Mouse (Mus musculus) liver, embryonic 11.5 days (tissue): ENCODE results near the gene Fzd5. TPM values are rescaled to one million over a fixed set of nuclear protein-coding genes. Genes with fewer than 3 reads are reported as not detected.

Experiments
- ATAC-seq: fragments of 200-750 bp; cut with Nextera tagmentation; replicated peaks from 2 replicates; pipeline ENCODE4 v1.8.0; 2017; ENCODE audit warnings: moderate number of reproducible peaks, mild to moderate bottlenecking, moderate TSS enrichment, moderate library complexity; ENCODE audit not compliant: low FRiP score
- DNase-seq: peaks from one replicate; pipeline ENCODE4 v3.0.0-alpha.2; 2017; ENCODE audit warnings: low spot score
- H3K27ac ChIP-seq: fragments of 300-500 bp; sonication (generic); 2 replicates; pipeline ENCODE4 v1.5.1; 2014; ENCODE audit warnings: mild to moderate bottlenecking, low read depth, low read length, control low read depth
- H3K27me3 ChIP-seq: fragments of 300-500 bp; sonication (generic); replicated peaks from 2 replicates; pipeline ENCODE4 v1.6.1; 2014; ENCODE audit warnings: low read length, mixed read lengths; ENCODE audit not compliant: control insufficient read depth, insufficient read depth
- H3K36me3 ChIP-seq: fragments of 300-500 bp; sonication (generic); 2 replicates; pipeline ENCODE4 v1.6.1; 2014; ENCODE audit warnings: mild to moderate bottlenecking, low read length, moderate library complexity, mixed read lengths; ENCODE audit not compliant: control insufficient read depth, insufficient read depth
- H3K4me1 ChIP-seq: fragments of 300-500 bp; sonication (generic); replicated peaks from 2 replicates; pipeline ENCODE4 v1.6.1; 2014; ENCODE audit warnings: low read length, mixed read lengths; ENCODE audit not compliant: control insufficient read depth, insufficient read depth
- H3K4me2 ChIP-seq: fragments of 300-500 bp; sonication (generic); 2 replicates; pipeline ENCODE4 v1.6.1; 2014; ENCODE audit warnings: mild to moderate bottlenecking, control low read depth, moderate library complexity
- H3K4me3 ChIP-seq: fragments of 300-500 bp; sonication (generic); 2 replicates; pipeline ENCODE4 v1.5.1; 2014; ENCODE audit warnings: low read depth, low read length, control low read depth
- H3K9ac ChIP-seq: fragments of 300-500 bp; sonication (generic); 2 replicates; pipeline ENCODE4 v1.6.1; 2014; ENCODE audit warnings: low read depth, low read length, control low read depth
- H3K9me3 ChIP-seq: fragments of 300-500 bp; sonication (generic); 2 replicates; pipeline ENCODE4 v1.6.1; 2016; ENCODE audit warnings: low read length, inconsistent platforms, mixed read lengths; ENCODE audit not compliant: control insufficient read depth
- WGBS: fragments of 180-500 bp; shearing (Covaris S2); extraction: QIAGEN DNeasy Blood & Tissue Kit; methylation state at CpG from one replicate; pipeline ENCODE4 v1.1.7; 2014; 5-methylcytosine and 5-hydroxymethylcytosine counted together
- polyA plus RNA-seq: library from polyadenylated mRNA; unstranded; fragments of >200 nt; fragmentation: Nextera tagmentation; extraction: Ambion mirVana; gene quantifications from 2 replicates; pipeline ENCODE4 v1.2.1, GENCODE M21; 2014

Gene Fzd5
- polyA plus RNA-seq, 1 experiment from 2014 or later, result 2.2 TPM

GRCm38 (mm10) chr1:64730046-64730445, 7.5 kb downstream of the Fzd5 start:
- no peak for ATAC-seq
- Histone ChIP-seq H3K9ac (no peak overlapping the region), H3K9me3 (no peaks in the 10 kb centered on the region), H3K4me1 (peaks cover 31% of the 10 kb centered on the region), H3K4me2 (no peak overlapping the region), H3K4me3 (no peak overlapping the region), H3K27me3 (peaks cover 4% of the 10 kb centered on the region), H3K36me3 (no peaks in the 10 kb centered on the region; the same call in 1 of the 2 replicates), H3K27ac (no peak overlapping the region)
- 71% methylated on average over 4 of the region's 4 CpGs for WGBS
- no peak for DNase-seq

- Histone ChIP-seq H3K9me3 (no peaks in the 10 kb centered on the region), H3K4me2 (no peak overlapping the region), H3K36me3 (peaks cover 2% of the 10 kb centered on the region; the same call in 1 of the 2 replicates), H3K4me3 (no peak overlapping the region), H3K9ac (no peak overlapping the region), H3K27ac (no peak overlapping the region), H3K4me1 (no peaks in the 10 kb centered on the region), H3K27me3 (no peaks in the 10 kb centered on the region)
- no peak for DNase-seq
- ATAC-seq, result no peak
- 81% methylated on average over 10 of the region's 10 CpGs for WGBS
These were observed 16.4 kb downstream of the Fzd5 start for GRCm38 (mm10) chr1:64721034-64721587.

- H3K27me3 ChIP-seq, result no peaks in the 10 kb centered on the region
- ATAC-seq (peak; percentile 78), DNase-seq (no peak)
- H3K27ac ChIP-seq, result no peak overlapping the region
- H3K36me3 ChIP-seq, result 0 out of 2 replicates have a peak, but pooled peaks cover 3% of the 10 kb centered on the region
- H3K9ac ChIP-seq, result no peak overlapping the region
- no peaks in the 10 kb centered on the region for H3K9me3 ChIP-seq
- H3K4me3 ChIP-seq, result no peak overlapping the region
- no peak overlapping the region for H3K4me2 ChIP-seq
- peaks cover 8% of the 10 kb centered on the region for H3K4me1 ChIP-seq
These were observed 20.0 kb downstream of the Fzd5 start for GRCm38 (mm10) chr1:64717504-64717903.

- 0 out of 2 replicates have a peak, but pooled peaks cover 3% of the 10 kb centered on the region for H3K36me3 ChIP-seq
- H3K27me3 ChIP-seq, result no peaks in the 10 kb centered on the region
- no peak overlapping the region for H3K4me2 ChIP-seq
- 86% methylated on average over 7 of the region's 7 CpGs for WGBS
- H3K4me1 ChIP-seq, result peaks cover 8% of the 10 kb centered on the region
- no peak overlapping the region for H3K27ac ChIP-seq
- DNase-seq (no peak), ATAC-seq (no peak)
- H3K9me3 ChIP-seq, result no peaks in the 10 kb centered on the region
- no peak overlapping the region for H3K4me3 ChIP-seq
- H3K9ac ChIP-seq, result no peak overlapping the region
These were observed 20.8 kb downstream of the Fzd5 start for GRCm38 (mm10) chr1:64716589-64717304.

- 0 out of 2 replicates have a peak, but pooled peaks cover 3% of the 10 kb centered on the region for H3K36me3 ChIP-seq
- peaks cover 8% of the 10 kb centered on the region for H3K4me1 ChIP-seq
- H3K9ac ChIP-seq, result no peak overlapping the region
- no peak for DNase-seq
- no peak overlapping the region for H3K4me2 ChIP-seq
- 62% methylated on average over 2 of the region's 2 CpGs for WGBS
- H3K27ac ChIP-seq, result no peak overlapping the region
- peak; percentile 82 for ATAC-seq
- no peaks in the 10 kb centered on the region for H3K9me3 ChIP-seq
- H3K4me3 ChIP-seq, result no peak overlapping the region
- no peaks in the 10 kb centered on the region for H3K27me3 ChIP-seq
These were observed 22.1 kb downstream of the Fzd5 start for GRCm38 (mm10) chr1:64715458-64715857.

- DNase-seq, result no peak
- WGBS, result 85% methylated on average over 14 of the region's 14 CpGs
- H3K9me3 ChIP-seq, result no peaks in the 10 kb centered on the region
These were observed 25.4 kb downstream of the Fzd5 start for GRCm38 (mm10) chr1:64712006-64712760.

GRCm38 (mm10) chr1:64709891-64710290, 27.7 kb downstream of the Fzd5 start:
- no peak overlapping the region for H3K4me3 ChIP-seq
- no peak overlapping the region for H3K4me2 ChIP-seq

More at GRCm38 (mm10) chr1:64712006-64712760, 25.4 kb downstream of the Fzd5 start:
- H3K27ac ChIP-seq, result no peak overlapping the region
- H3K27me3 ChIP-seq, result no peaks in the 10 kb centered on the region
- 0 out of 2 replicates have a peak, but pooled peaks cover 3% of the 10 kb centered on the region for H3K36me3 ChIP-seq
- no peak overlapping the region for H3K9ac ChIP-seq
- ATAC-seq, result no peak
- no peak overlapping the region for H3K4me2 ChIP-seq
- peaks cover 8% of the 10 kb centered on the region for H3K4me1 ChIP-seq
- no peak overlapping the region for H3K4me3 ChIP-seq

GRCm38 (mm10) chr1:64706610-64707009, 30.9 kb downstream of the Fzd5 start:
- DNase-seq (no peak), ATAC-seq (peak; percentile 61; the same call in 1 of the 2 replicates)
- 78% methylated on average over 2 of the region's 2 CpGs for WGBS
- no peak overlapping the region for H3K9ac ChIP-seq
- H3K36me3 ChIP-seq, result 0 out of 2 replicates have a peak, but pooled peaks cover 5% of the 10 kb centered on the region
- no peaks in the 10 kb centered on the region for H3K27me3 ChIP-seq
- no peaks in the 10 kb centered on the region for H3K4me1 ChIP-seq
- no peaks in the 10 kb centered on the region for H3K9me3 ChIP-seq
- no peak overlapping the region for H3K4me2 ChIP-seq
- no peak overlapping the region for H3K27ac ChIP-seq
- no peak overlapping the region for H3K4me3 ChIP-seq

More at GRCm38 (mm10) chr1:64709891-64710290, 27.7 kb downstream of the Fzd5 start:
- WGBS, result 21% methylated on average over 2 of the region's 2 CpGs
- Histone ChIP-seq H3K27me3 (no peaks in the 10 kb centered on the region), H3K36me3 (no peaks in the 10 kb centered on the region), H3K9ac (no peak overlapping the region), H3K9me3 (no peaks in the 10 kb centered on the region), H3K27ac (no peak overlapping the region), H3K4me1 (peaks cover 1% of the 10 kb centered on the region)
- no peak for DNase-seq
- ATAC-seq, result no peak
